Mouse (Mus musculus) spleen, postnatal 10 days (tissue): Measurements from ENCODE around the gene Gpc4.

Source experiments
- DNase-seq, 2 experiments: peaks; one replicate each; pipeline ENCODE4 v3.0.0; 2021 to 2022; ENCODE audit warnings: low spot score in 2 of 2

Gene Gpc4

DNA sequence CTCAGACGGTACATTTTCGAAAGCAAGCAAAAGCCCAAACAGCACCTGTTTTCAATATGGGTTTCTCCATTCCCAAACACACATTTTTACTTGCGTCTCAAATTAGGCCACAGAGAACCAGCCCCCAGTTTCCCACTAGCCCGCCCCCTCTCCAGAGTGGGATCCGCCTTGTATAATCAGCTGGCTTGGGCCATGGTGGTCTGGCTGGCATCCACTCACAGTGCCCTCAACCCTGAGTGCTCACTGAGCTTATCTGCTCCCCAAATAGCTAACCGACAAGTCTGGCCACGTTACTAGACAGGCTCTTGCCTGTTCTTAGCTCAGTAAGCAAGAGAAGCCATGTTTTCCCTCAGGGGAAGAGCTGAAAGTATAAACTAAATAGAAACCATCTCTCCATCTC lies 134.9 kb downstream of the Gpc4 start:
- no peak for DNase-seq

DNA sequence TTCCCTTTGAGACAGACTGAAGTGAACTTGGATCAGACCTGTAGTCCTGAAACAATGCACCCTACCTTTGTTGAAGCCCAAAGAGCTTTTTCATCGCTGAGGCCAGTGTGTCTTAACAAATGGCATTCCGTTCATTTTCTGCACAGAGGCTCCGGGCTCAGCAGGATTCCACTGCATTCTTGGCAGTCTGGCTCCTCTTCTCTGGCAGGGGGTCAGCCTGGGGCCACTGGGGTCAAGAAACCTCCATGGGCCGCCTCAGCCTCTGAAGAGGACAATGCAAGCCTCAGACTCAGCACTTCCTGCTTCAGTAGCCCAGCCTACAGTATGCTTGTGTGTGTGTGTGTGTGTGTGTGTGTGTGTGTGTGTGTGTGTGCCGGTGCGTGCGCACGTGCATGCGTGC lies 147.4 kb downstream of the Gpc4 start:
- DNase-seq: no peak
